Mouse (Mus musculus): ENCODE results near the gene Hkdc1.

Gene Hkdc1

GRCm38 (mm10) chr10:62379808-62380207, 42.5 kb downstream of the Hkdc1 start, which contains the start of gene Hk1:
TSS of gene Hk1 (minus strand) at chr10:62379908.
- no peak for DNase-seq (ENCODE audit: low read depth)

GRCm38 (mm10) chr10:62358827-62359226, 63.5 kb downstream of the Hkdc1 start:
- no peak for DNase-seq (ENCODE audit: low read depth)

GRCm38 (mm10) chr10:62356105-62356730, 66.1 kb downstream of the Hkdc1 start:
- no peak for DNase-seq (ENCODE audit: low read depth)

GRCm38 (mm10) chr10:62345147-62345546, 77.1 kb downstream of the Hkdc1 start:
- no peak for DNase-seq (ENCODE audit: low read depth)

GRCm38 (mm10) chr10:62344004-62344752, 78.1 kb downstream of the Hkdc1 start:
- DNase-seq (ENCODE audit: low read depth) = no peak

GRCm38 (mm10) chr10:62342512-62342911, 79.8 kb downstream of the Hkdc1 start:
- no peak for DNase-seq (ENCODE audit: low read depth)

- DNase-seq (ENCODE audit: low read depth) = no peak
These were observed 80.3 kb downstream of the Hkdc1 start for GRCm38 (mm10) chr10:62341956-62342355.

- DNase-seq (ENCODE audit: low read depth) = no peak
These were observed 81.3 kb downstream of the Hkdc1 start for GRCm38 (mm10) chr10:62340991-62341390.

GRCm38 (mm10) chr10:62340095-62340731, 82.1 kb downstream of the Hkdc1 start:
- peak; percentile 94 for DNase-seq (ENCODE audit: low read depth)

- DNase-seq (ENCODE audit: low read depth) = no peak
These were observed 82.8 kb downstream of the Hkdc1 start for GRCm38 (mm10) chr10:62339211-62340094.

- DNase-seq (ENCODE audit: low read depth) = no peak
These were observed 83.7 kb downstream of the Hkdc1 start for GRCm38 (mm10) chr10:62338626-62339025.

GRCm38 (mm10) chr10:62338176-62338575, 84.1 kb downstream of the Hkdc1 start:
- DNase-seq (ENCODE audit: low read depth) = no peak

- DNase-seq (ENCODE audit: low read depth) = no peak
These were observed 85.4 kb downstream of the Hkdc1 start for GRCm38 (mm10) chr10:62336601-62337578.

- DNase-seq (ENCODE audit: low read depth) = no peak
These were observed 86.9 kb downstream of the Hkdc1 start for GRCm38 (mm10) chr10:62335423-62335776.

GRCm38 (mm10) chr10:62334686-62335422, 87.4 kb downstream of the Hkdc1 start:
- DNase-seq (ENCODE audit: low read depth) = no peak

- DNase-seq (ENCODE audit: low read depth) = no peak
These were observed 89.0 kb downstream of the Hkdc1 start for GRCm38 (mm10) chr10:62333269-62333668.
